Mouse (Mus musculus) effector memory CD4-positive, alpha-beta T cell, adult 7 months (primary cell): ENCODE measurements around the gene Flt3. TPM values are rescaled to one million over a fixed set of nuclear protein-coding genes. Genes with fewer than 3 reads are reported as not detected.

Experiments used
- polyA plus RNA-seq: library from polyadenylated mRNA; unstranded; fragments of 100-300 nt; shearing (Covaris generic); gene quantifications from one replicate; pipeline ENCODE4 v1.2.1, GENCODE M21; 2017

Flt3 gene
- polyA plus RNA-seq = 0.16 TPM

GRCm38 (mm10) chr5:147399843-147400504 is at the start of gene Flt3:
Flt3 (minus strand) TSS chr5:147400489.

DNA sequence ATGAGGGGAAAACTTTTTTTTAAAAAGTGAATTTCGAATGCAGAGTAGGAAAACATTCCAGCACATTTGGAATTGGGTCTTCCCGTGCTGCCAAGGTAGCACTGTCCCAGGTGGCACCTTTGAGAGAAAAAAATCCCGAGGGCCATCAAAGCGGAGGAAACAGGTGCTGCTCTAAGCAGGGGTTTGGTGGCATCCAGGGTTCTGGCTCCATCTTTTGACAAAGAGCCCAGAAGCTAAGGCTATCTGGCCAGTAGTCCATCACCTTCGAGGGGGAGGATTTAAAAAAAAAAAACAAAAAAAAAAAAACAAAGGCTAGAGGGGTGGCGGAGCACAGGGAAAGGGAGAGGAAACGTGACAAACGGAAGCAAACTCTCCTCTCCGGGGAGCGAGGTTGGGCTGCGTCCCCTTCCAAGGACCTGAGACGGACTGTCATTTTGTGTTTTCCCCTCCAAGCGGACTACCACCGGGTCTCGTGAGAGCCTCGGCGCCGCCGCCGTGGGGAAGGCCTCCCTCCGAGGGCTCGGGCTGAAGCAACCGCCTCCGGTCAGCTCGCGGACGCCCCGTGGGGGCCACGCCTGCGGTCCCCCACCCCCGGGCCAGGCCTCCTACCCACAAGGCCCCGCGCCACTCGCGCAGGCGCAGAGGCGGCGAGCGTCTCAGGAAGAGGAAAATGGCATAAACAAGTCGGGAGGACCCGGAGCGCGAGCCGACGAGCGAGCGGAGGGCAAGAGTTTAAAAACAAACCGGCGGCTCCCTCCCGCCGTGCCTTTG is 29.4 kb upstream of the Flt3 start, which contains the start of gene Pan3:
Pan3 (plus strand) TSS at position 627 of the 771 bp plus-strand sequence.

GRCm38 (mm10) chr5:147322183-147322582 is 78.1 kb downstream of the Flt3 start, which contains the start of gene Urad:
Urad (minus strand) TSS chr5:147322440.

DNA sequence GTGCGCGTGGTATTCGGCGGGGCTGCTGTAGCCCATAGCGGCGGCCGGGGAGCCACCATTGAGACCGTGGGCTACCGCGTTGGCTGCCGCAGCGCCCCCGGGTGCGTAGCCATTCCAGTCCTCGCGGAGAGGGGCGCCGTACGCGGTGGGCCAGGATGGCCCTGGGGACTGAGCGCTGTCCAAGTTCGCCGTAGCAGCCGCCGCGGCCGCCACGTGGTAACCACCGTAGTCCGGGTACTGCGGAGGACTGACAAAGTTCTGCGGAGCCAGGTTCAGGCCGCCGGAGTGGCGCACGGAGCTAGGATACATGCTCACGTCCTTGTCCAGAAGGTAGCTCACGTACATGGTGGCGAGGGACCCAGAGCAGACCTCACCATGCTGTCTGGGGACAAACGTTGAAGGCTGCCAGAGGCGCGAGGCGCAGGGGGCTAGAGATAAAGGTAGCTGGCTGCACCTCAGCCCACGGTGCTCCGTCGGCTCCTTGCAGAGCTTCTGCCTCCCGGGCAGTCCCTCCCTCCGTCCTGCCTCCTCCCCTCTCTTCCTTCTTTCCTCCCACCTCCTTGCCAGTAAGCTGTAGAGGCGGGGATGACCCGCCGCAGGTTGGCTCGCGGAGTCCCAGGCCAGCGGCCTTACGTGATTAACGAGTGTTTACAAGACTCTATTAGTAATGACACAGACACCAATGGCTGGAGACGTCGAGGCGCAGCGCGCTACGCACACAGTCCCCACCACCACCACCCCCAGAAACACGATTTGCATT is 93.5 kb downstream of the Flt3 start, which contains the start of gene Cdx2:
Cdx2 (minus strand) TSS at position 633 of the 760 bp plus-strand sequence.

Other genes starting within 250 kb of the Flt3 start
- not detected for gene Gsx1, start 211.8 kb downstream of the Flt3 start, polyA plus RNA-seq
- not detected for gene Pdx1, start 130.5 kb downstream of the Flt3 start, polyA plus RNA-seq
- not detected for gene Cdx2, start 93.2 kb downstream of the Flt3 start, polyA plus RNA-seq
- gene Urad, start 78.0 kb downstream of the Flt3 start, polyA plus RNA-seq = not detected
- 50.6 TPM for gene Pan3, start 29.7 kb upstream of the Flt3 start, polyA plus RNA-seq